In the genomic region with DNA sequence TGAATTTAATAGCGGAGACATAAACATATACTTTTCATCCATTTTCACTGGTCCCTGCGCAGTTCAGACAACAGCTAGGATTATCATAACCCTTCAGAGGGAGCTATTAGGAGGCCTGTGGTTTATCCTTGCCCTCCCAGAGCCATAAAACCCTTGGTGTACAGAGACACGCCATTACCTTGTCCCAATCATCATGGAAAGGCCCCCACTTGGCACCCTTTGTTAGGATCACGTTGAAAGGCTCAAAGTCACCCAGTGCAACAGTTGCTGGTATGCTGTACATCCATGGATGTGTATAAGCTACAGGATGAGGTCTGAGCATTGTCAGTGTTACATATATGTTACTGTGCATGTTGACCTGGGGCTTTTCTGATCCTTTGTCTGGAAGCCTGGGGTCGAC, we compare ENCODE assay signal across 17 mouse cellular contexts.
"Had no signal": no experiment of that assay in that cellular context is flagged by ENCODE, and none has a peak within 500 bp of the region (broad histone marks: within the 10 kb centered on the region; RNA-seq: fewer than 3 reads in every experiment).

No protein-coding gene starts in this region.

- ATAC-seq: liver, postnatal 0 days; lung, postnatal 0 days had no signal

- H3K27ac ChIP-seq: liver, embryonic 15.5 days; lung, embryonic 15.5 days; macrophage; midbrain, embryonic 12.5 days; stomach, embryonic 15.5 days; stomach, postnatal 0 days had no signal

- H3K4me1 ChIP-seq: liver, embryonic 15.5 days; megakaryocyte, embryonic 14.5 days; stomach, embryonic 15.5 days had no signal

- DNase-seq: liver, postnatal 0 days; lung, adult 2 months; lung, postnatal 14 days; lung, postnatal 36 days; midbrain, embryonic 14.5 days; right cerebral cortex, postnatal 14 days; thymus, adult 2 months; thymus, postnatal 25 days; thymus, postnatal 4 days had no signal

- H3K27me3 ChIP-seq: liver, embryonic 15.5 days; lung, embryonic 15.5 days; megakaryocyte, embryonic 14.5 days; stomach, embryonic 15.5 days had no signal

- H3K36me3 ChIP-seq: liver, embryonic 15.5 days; lung, embryonic 15.5 days; midbrain, embryonic 12.5 days; stomach, embryonic 15.5 days had no signal

- H3K4me2 ChIP-seq: liver, embryonic 15.5 days; lung, embryonic 15.5 days; midbrain, embryonic 12.5 days; stomach, embryonic 15.5 days had no signal

- H3K4me3 ChIP-seq: liver, embryonic 15.5 days; lung, embryonic 15.5 days; megakaryocyte, embryonic 14.5 days; midbrain, embryonic 12.5 days; stomach, embryonic 15.5 days had no signal

- H3K9me3 ChIP-seq: liver, embryonic 15.5 days; lung, embryonic 15.5 days; midbrain, embryonic 12.5 days; stomach, embryonic 15.5 days had no signal

- H3K9ac ChIP-seq: liver, embryonic 15.5 days; liver, postnatal 0 days; lung, embryonic 15.5 days; midbrain, embryonic 12.5 days; stomach, embryonic 15.5 days had no signal
